Mouse (Mus musculus): ENCODE data around the gene Lyl1. TPM values are rescaled to one million over a fixed set of nuclear protein-coding genes. Genes with fewer than 3 reads are reported as not detected.
A peak's percentile ranks its signal among the peaks of the same experiment; 100 is the strongest.
"Not testable (repeated sequence)": the region's sequence is repeated elsewhere in the genome, so short reads cannot be mapped to it uniquely, and the experiment has no call there.

The Lyl1 gene
- polyA plus RNA-seq, 1 experiment from 2014 or later: 4.4 TPM

GRCm38 (mm10) chr8:84661458-84661871 lies 39.8 kb upstream of the Lyl1 start:
- Histone ChIP-seq H3K4me3 (peak overlapping the region; percentile 78), H3K36me3 (no peaks in the 10 kb centered on the region), H3K9me3 (no peaks in the 10 kb centered on the region), H3K27me3 (replicated peaks) (no peaks in the 10 kb centered on the region), H3K9ac (peak overlapping the region; percentile 91), H3K27ac (peak overlapping the region; percentile 74; the same call in 1 of the 2 replicates), H3K4me1 (peaks cover 48% of the 10 kb centered on the region), H3K4me2 (replicated peaks) (peak overlapping the region; percentile 94)
- no peak for ATAC-seq (ENCODE audit: low FRiP score, low read depth)
- under 1% methylated on average over 24 of the region's 24 CpGs for WGBS

- H3K9me3 ChIP-seq: no peaks in the 10 kb centered on the region
- peak overlapping the region; percentile 91 for H3K9ac ChIP-seq
- WGBS: under 1% methylated on average over 61 of the region's 61 CpGs
- H3K4me1 ChIP-seq: peaks cover 45% of the 10 kb centered on the region
- peak; percentile 18 for ATAC-seq (ENCODE audit: low FRiP score, low read depth)
- peak overlapping the region; percentile 78 for H3K4me3 ChIP-seq
- peak overlapping the region; percentile 94 for H3K4me2 ChIP-seq (replicated peaks)
- H3K27ac ChIP-seq: peak overlapping the region; percentile 74
- H3K27me3 ChIP-seq (replicated peaks): no peaks in the 10 kb centered on the region
- no peaks in the 10 kb centered on the region for H3K36me3 ChIP-seq
These were observed 39.2 kb upstream of the Lyl1 start for GRCm38 (mm10) chr8:84661961-84662571.

GRCm38 (mm10) chr8:84662581-84663065 lies 38.6 kb upstream of the Lyl1 start, which contains the start of gene Ier2:
TSS of gene Ier2 (minus strand) at chr8:84662852.
- Histone ChIP-seq H3K27ac (peak within 1 kb of the TSS; percentile 74), H3K9me3 (no peaks in the 10 kb centered on the region), H3K4me2 (replicated peaks) (peak within 1 kb of the TSS; percentile 94), H3K36me3 (no peaks in the 10 kb centered on the region), H3K27me3 (replicated peaks) (no peaks in the 10 kb centered on the region), H3K4me1 (peaks cover 45% of the 10 kb centered on the region), H3K4me3 (peak within 1 kb of the TSS; percentile 78), H3K9ac (peak within 1 kb of the TSS; percentile 91)
- ATAC-seq (ENCODE audit: low FRiP score, low read depth): peak; percentile 83
- WGBS: under 1% methylated on average over 27 of the region's 27 CpGs

- H3K27me3 ChIP-seq (replicated peaks): no peaks in the 10 kb centered on the region
- H3K27ac ChIP-seq: peak overlapping the region; percentile 81; the same call in 1 of the 2 replicates
- ATAC-seq (ENCODE audit: low FRiP score, low read depth): peak; percentile 75
- peaks cover 45% of the 10 kb centered on the region for H3K4me1 ChIP-seq
- H3K4me2 ChIP-seq (replicated peaks): peak overlapping the region; percentile 94
- 3% methylated on average over 43 of the region's 43 CpGs for WGBS
- peaks cover 9% of the 10 kb centered on the region for H3K36me3 ChIP-seq
- peak overlapping the region; percentile 78 for H3K4me3 ChIP-seq
- peak overlapping the region; percentile 76 for H3K9ac ChIP-seq
- no peaks in the 10 kb centered on the region for H3K9me3 ChIP-seq
These were observed 37.6 kb upstream of the Lyl1 start for GRCm38 (mm10) chr8:84663483-84664327.

- peak overlapping the region; percentile 81 for H3K27ac ChIP-seq
- peak overlapping the region; percentile 76 for H3K9ac ChIP-seq
- H3K9me3 ChIP-seq: no peaks in the 10 kb centered on the region
- H3K4me3 ChIP-seq: peak overlapping the region; percentile 78
- H3K4me2 ChIP-seq (replicated peaks): peak overlapping the region; percentile 94
- ATAC-seq (ENCODE audit: low FRiP score, low read depth): peak; percentile 39; the same call in 1 of the 2 replicates
- no peaks in the 10 kb centered on the region for H3K27me3 ChIP-seq (replicated peaks)
- WGBS: 1% methylated on average over 29 of the region's 29 CpGs
- H3K36me3 ChIP-seq: peaks cover 11% of the 10 kb centered on the region
- H3K4me1 ChIP-seq: peaks cover 41% of the 10 kb centered on the region
These were observed 36.5 kb upstream of the Lyl1 start for GRCm38 (mm10) chr8:84664566-84665384.

- peaks cover 35% of the 10 kb centered on the region for H3K4me1 ChIP-seq
- no peaks in the 10 kb centered on the region for H3K27me3 ChIP-seq (replicated peaks)
- H3K36me3 ChIP-seq: peaks cover 16% of the 10 kb centered on the region
- WGBS: 3% methylated on average over 14 of the region's 14 CpGs
- H3K4me3 ChIP-seq: peak overlapping the region; percentile 78
- H3K27ac ChIP-seq: peak overlapping the region; percentile 81
- peak overlapping the region; percentile 76 for H3K9ac ChIP-seq
- no peaks in the 10 kb centered on the region for H3K9me3 ChIP-seq
- peak; percentile 7; the same call in 1 of the 2 replicates for ATAC-seq (ENCODE audit: low FRiP score, low read depth)
- H3K4me2 ChIP-seq (replicated peaks): peak overlapping the region; percentile 94
These were observed 35.8 kb upstream of the Lyl1 start for GRCm38 (mm10) chr8:84665385-84665893.

- no peak overlapping the region for H3K4me2 ChIP-seq (replicated peaks)
- 86% methylated on average over 1 of the region's 1 CpGs for WGBS
- peaks cover 36% of the 10 kb centered on the region for H3K36me3 ChIP-seq
- no peak for ATAC-seq (ENCODE audit: low FRiP score, low read depth)
- no peaks in the 10 kb centered on the region for H3K27me3 ChIP-seq (replicated peaks)
- H3K9me3 ChIP-seq: no peaks in the 10 kb centered on the region
- peaks cover 21% of the 10 kb centered on the region for H3K4me1 ChIP-seq
- H3K27ac ChIP-seq: no peak overlapping the region
- no peak overlapping the region for H3K4me3 ChIP-seq
- no peak overlapping the region for H3K9ac ChIP-seq
These were observed 33.2 kb upstream of the Lyl1 start for GRCm38 (mm10) chr8:84668081-84668480.

GRCm38 (mm10) chr8:84668731-84669485 lies 32.3 kb upstream of the Lyl1 start:
- WGBS: 88% methylated on average over 6 of the region's 6 CpGs
- H3K9ac ChIP-seq: no peak overlapping the region
- no peaks in the 10 kb centered on the region for H3K9me3 ChIP-seq
- H3K27me3 ChIP-seq (replicated peaks): no peaks in the 10 kb centered on the region
- H3K4me3 ChIP-seq: no peak overlapping the region
- H3K27ac ChIP-seq: no peak overlapping the region
- no peak overlapping the region for H3K4me2 ChIP-seq (replicated peaks)
- ATAC-seq (ENCODE audit: low FRiP score, low read depth): no peak
- peaks cover 14% of the 10 kb centered on the region for H3K4me1 ChIP-seq
- H3K36me3 ChIP-seq: peaks cover 44% of the 10 kb centered on the region

- not testable (repeated sequence) for H3K9me3 ChIP-seq; H3K27ac ChIP-seq; H3K27me3 ChIP-seq (replicated peaks); H3K4me3 ChIP-seq; H3K9ac ChIP-seq; H3K4me2 ChIP-seq (replicated peaks)
- Histone ChIP-seq H3K36me3 (peaks cover 60% of the 10 kb centered on the region), H3K4me1 (peaks cover 12% of the 10 kb centered on the region)
- 94% methylated on average over 5 of the region's 5 CpGs for WGBS
- ATAC-seq (ENCODE audit: low FRiP score, low read depth): peak; percentile 38; the same call in 1 of the 2 replicates
These were observed 30.8 kb upstream of the Lyl1 start for GRCm38 (mm10) chr8:84670295-84671006.

- Histone ChIP-seq H3K4me1 (no peaks in the 10 kb centered on the region), H3K36me3 (peaks cover 53% of the 10 kb centered on the region), H3K9ac (no peak overlapping the region), H3K9me3 (no peaks in the 10 kb centered on the region), H3K4me2 (replicated peaks) (no peak overlapping the region), H3K4me3 (no peak overlapping the region), H3K27ac (no peak overlapping the region), H3K27me3 (replicated peaks) (no peaks in the 10 kb centered on the region)
- 92% methylated on average over 5 of the region's 5 CpGs for WGBS
- no peak for ATAC-seq (ENCODE audit: low FRiP score, low read depth)
These were observed 24.0 kb upstream of the Lyl1 start for GRCm38 (mm10) chr8:84677305-84677704.

Data from neural tube, embryonic 12.5 days (tissue).